Mouse (Mus musculus) left cerebral cortex, postnatal 36 days (tissue): ENCODE measurements around the gene Scamp3. TPM values are rescaled to one million over a fixed set of nuclear protein-coding genes. Genes with fewer than 3 reads are reported as not detected.
"Not testable (repeated sequence)": the region's sequence is repeated elsewhere in the genome, so short reads cannot be mapped to it uniquely, and the experiment has no call there.

Experiments
- DNase-seq, 2 experiments: peaks; one replicate each; pipeline ENCODE4 v3.0.0; 2021 to 2022; ENCODE audit warnings: low spot score in 2 of 2, mixed read lengths in 1 of 2
- intact Hi-C: fragments of 180-260 bp; cut with DNase I; formaldehyde crosslinking; loops from one replicate; pipeline ENCODE4 v1.15.1; 2025
- total RNA-seq, 2 experiments: library from RNA; stranded (reverse); gene quantifications; 2 replicates each; pipeline ENCODE4 v1.2.3; 2021

Scamp3 gene
- total RNA-seq, 2 experiments from 2014 or later: 64.0 to 67.2 TPM

DNA sequence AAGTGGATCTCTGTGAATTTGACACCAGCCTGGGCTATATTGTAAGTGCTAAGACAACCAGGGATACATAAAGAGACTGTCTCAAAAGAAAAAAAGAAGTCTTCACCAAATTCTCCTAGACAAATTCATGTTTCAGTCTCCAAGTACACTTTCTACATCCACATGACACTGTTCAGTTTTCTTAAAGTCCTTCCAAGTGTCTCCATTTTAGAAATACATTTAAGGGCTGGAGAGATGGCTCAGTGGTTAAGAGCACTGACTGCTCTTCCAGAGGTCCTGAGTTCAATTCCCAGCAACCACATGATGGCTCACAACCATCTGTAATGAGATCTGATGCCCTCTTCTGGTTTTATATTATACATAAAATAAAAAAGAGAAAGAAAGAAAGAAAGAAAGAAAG lies 16.1 kb upstream of the Scamp3 start:
- intact Hi-C loops: loop anchor here (5.0 kb wide), 2 partner anchors 44 to 214 kb away; no protein-coding TSS in a partner anchor

DNA sequence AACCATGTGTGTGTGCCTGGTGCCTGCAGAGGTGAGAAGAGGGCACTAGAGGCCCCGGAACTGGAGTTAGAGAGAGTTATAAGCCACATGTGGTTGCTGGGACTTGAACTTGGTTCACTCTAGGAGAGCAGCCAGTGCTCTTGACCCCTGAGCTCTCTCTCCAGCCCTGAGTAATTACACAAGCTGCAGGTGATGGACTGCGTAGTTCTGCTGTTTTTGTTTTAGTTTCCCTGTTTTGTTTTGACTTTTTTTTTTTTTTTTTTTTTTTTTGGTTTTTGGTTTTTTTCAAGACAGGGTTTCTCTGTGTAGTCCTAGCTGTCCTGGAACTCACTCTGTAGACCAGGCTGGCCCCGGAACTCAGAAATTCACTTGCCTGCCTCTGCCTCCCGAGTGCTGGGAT lies 15.5 kb upstream of the Scamp3 start:
- intact Hi-C loops: loop anchor here (5.0 kb wide), 2 partner anchors 44 to 214 kb away; no protein-coding TSS in a partner anchor
- no peak for DNase-seq

More for the DNA sequence above, 16.1 kb upstream of the Scamp3 start:
- not testable (repeated sequence) for DNase-seq

DNA sequence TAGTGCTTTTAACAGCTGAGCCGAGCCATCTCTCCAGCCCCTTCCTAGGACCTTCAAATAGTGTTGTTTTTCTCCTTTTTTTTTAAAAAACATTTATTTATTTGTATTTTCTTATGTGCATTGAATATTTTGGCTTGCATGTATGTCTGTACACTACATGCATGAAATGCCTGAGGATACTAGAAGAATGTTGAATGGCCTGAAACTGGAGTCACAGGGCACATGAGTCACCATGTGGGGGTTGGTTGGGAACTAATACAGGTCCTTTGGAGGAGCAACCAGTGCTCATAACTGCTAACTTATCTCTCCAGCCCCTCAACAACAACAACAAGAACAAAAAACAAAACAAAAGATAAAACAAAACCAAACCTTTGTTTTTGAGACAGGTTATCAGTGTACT lies 14.2 kb upstream of the Scamp3 start:
- intact Hi-C loops: loop anchor here (5.0 kb wide), 2 partner anchors 46 to 216 kb away; no protein-coding TSS in a partner anchor
- DNase-seq: no peak

DNA sequence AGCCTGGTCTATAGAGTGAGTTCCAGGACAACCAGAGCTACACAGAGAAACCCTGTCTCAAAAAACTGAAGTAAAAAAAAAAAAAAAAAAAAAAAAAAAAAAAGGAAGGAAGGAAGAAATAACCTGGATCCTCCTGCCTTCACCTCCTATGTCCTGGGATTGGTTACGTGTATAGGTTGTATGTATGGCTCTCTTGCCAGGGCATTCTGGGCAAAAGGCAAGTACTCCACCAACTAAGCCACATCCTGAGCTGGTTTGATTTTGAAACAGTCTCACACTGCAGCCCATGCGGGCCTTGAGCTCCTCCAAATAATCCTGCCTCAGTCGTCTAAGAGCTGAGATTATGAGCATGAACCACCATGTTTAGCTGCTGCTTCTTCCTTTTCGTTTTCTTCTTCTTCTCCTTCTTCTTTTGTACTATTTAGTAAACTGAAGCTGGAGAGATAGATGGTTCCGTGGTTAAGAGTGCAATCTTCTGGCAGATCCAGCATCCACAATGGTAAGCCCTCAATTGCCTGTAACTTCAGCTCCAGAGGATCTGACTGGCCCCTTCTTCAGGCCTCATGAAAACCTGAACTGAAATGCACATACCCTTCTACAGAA lies 13.5 kb upstream of the Scamp3 start:
- no peak for DNase-seq
- intact Hi-C loops: loop anchor here (5.0 kb wide), 2 partner anchors 46 to 216 kb away; no protein-coding TSS in a partner anchor

DNA sequence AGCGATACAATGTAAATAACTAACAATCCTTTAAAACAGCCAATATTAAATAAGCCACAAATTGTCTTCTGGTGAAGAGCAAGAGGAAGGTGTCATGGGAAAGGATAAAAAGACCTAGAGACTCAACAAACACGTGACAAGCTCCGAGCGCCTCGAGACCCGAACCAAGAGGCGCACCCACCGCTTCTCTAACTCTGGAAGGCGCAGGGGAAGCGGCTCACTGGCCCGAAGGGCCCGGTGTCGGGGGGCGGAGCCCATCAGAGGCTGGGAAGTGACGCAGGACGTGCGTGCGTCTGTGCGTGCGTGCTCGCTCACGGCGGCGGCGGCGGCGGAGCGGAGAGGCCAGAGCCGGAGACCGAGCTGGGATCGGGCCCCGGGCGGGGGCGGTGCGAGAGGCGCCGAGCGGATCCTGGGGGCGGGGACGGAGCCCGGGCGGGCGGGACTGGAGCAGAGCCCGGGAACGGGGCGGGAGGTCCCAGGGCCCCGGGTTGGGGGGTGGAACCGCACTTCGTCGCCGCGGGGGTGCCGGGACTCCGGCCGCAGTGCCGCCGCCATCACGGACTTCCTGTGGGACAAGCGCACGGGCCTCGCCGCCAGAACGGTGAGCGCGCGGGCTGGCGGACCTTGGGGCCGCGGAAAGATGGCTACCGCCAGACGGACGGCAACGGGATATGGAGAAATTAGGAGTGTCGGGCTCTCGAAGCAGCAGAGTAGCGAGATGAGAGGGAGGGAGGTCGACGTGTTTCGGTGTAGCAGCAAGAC lies 12.6 kb upstream of the Scamp3 start, which contains the start of gene Clk2:
Gene Clk2 (plus strand): TSS at position 290 of the 762 bp plus-strand sequence.
- peak; percentile 93 for DNase-seq
- intact Hi-C loops: loop anchor here (5.0 kb wide), 2 partner anchors 47 to 217 kb away; no protein-coding TSS in a partner anchor

DNA sequence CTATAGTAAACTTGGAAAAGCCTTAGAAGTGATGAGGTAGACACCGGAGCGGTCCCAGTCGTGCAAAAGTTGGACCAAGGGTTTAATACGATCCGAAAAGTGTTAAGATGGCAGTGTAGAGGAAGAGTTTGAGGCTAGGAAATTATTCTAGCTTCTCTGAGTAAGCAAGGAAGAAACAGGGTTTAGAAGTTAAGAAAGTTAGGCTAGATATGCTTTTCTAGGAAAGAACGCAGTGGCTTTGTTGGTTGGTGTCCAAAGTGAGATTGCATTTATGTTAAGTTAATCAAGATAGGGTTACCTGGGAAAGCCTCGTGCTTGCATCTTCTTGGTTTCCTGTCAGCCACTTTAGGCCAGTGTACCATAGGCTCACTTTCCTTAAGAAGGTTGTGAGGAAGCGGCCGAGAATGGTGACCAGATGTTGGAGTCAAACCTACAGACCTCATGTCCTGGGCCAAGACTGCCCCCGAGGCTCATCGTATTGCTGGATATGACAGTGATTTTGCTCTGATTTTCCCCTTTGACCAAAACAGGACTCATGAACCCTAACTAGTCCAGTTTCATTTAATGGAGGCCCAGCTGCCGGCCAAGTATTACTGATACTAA lies 11.9 kb upstream of the Scamp3 start:
- intact Hi-C loops: no loop called here
- DNase-seq: no peak

DNA sequence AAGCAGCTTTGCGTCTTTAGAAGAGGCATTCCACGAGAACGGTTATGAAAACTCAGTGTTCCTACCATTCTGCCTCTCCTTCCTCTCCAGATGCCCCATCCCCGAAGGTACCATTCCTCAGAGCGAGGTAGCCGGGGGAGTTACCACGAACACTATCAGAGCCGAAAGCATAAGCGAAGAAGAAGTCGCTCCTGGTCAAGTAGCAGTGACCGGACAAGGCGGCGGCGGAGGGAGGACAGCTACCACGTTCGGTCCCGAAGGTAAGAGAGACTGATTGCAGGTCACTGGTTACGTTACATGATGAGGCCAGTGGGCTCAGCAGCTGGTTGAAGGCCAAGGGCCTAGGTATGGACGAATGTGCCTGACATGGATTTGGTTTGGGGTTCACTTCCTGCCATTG lies 10.3 kb upstream of the Scamp3 start:
- intact Hi-C loops: no loop called here
- no peak for DNase-seq

DNA sequence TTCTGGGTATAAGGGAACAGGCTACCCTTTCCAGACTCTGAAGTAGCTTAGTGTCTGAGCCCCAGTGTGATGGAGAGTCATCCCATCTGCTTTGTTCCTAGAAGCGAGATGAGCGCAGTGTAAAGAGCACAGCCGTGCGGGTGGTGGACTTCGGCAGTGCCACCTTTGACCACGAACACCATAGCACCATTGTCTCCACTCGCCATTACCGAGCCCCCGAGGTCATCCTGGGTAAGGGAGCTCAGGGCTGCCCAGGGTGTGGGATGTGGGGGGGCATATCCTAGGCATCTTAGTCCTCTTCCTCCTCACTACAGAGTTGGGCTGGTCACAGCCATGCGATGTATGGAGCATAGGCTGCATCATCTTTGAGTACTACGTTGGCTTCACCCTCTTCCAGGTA lies 2.4 kb upstream of the Scamp3 start:
- DNase-seq: no peak
- intact Hi-C loops: no loop called here

DNA sequence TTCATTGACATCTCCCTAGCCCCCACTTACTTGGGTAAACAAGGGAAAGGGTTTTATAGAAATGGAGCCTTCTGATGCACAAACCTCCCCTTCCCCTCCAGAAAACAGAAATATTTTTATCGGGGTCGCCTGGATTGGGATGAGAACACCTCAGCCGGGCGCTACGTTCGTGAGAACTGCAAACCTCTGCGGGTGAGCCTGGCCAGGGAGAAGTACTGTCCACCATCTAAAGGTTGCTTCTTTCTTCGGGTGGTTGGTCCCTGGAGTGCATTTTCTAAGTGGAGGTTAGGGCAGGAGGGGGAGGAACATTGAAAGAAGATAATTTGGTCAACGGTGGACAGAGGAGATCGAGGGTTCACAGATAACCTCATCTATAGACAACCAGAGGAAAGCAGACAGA lies 1.7 kb upstream of the Scamp3 start:
- intact Hi-C loops: no loop called here
- no peak for DNase-seq

DNA sequence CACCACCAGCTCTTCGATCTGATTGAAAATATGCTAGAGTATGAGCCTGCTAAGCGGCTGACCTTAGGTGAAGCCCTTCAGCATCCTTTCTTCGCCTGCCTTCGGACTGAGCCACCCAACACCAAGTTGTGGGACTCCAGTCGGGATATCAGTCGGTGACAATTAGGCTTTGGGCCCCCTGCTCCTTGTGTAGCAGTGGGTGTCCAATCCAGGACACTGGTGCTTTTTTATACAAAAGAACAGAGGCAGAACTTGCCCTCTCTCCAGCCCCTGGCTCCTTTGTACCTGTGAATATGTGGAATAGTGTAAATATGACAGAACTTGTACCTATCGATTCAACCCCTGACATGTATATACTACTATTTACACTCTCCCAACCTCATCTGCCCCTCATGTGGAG lies 852 bp upstream of the Scamp3 start:
- intact Hi-C loops: no loop called here
- DNase-seq: no peak

DNA sequence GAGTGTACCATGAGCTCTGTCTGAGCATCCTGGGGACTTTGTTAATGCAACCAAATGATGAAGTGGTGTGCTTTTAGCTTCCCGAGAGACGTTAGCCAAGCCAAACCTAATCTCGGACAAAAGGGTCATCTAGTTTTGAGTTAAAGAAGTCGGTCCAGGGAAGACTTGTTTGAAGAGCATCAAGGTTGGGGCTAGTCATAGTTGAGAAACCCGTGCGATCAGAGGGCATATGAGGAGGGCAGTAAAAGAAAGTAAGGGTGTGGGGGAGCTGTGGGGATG lies 773 bp downstream of the Scamp3 start:
- DNase-seq: no peak
- intact Hi-C loops: no loop called here

DNA sequence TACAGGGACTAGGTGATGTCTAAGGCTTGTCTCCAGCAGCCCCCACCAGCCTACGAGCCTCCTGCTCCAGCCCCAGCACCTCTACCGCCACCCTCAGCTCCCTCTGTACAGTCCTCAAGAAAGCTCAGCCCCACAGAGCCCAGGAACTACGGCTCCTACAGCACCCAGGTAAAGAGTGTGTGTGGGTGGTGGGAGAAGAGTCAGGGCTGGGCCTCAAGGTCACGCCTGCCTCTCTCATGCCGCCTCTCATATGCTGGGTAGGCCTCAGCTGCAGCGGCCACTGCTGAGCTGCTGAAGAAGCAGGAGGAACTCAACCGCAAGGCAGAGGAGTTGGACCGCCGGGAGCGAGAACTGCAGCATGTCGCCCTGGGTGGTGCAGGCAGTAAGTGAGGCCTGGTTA lies 1.8 kb downstream of the Scamp3 start:
- DNase-seq: no peak
- intact Hi-C loops: no loop called here

DNA sequence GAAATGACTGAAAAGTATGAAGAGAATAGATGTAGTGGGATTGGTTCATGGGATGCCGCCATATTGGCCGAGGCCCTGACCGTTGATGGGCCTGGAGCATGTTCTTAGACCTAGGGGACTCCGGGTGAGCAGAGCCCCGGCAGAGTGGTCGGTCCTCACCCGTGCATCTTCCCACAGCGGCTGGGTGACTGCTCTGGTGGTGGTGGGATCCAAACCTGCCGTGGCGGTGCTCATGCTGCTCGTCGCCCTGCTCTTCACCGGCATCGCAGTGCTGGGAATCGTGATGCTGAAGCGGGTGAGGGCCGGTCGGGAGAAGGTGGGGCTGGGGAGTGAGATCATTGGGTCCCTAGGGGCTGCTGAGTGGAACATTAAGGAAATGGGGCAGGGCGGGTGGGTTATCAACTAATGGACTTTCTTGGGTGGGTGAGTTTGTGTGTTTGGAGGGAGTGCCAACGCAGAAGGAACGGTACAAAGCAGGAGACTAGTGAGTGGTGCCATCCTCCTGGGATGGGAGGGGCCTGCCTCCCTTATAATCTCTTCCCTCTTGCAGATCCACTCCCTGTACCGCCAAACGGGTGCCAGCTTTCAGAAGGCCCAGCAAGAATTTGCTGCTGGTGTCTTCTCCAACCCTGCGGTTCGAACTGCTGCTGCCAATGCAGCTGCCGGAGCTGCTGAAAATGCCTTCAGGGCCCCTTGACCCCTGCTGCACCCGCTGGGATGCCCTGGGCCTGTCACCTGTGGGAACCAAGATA lies 4.7 kb downstream of the Scamp3 start:
- DNase-seq: no peak
- intact Hi-C loops: no loop called here

DNA sequence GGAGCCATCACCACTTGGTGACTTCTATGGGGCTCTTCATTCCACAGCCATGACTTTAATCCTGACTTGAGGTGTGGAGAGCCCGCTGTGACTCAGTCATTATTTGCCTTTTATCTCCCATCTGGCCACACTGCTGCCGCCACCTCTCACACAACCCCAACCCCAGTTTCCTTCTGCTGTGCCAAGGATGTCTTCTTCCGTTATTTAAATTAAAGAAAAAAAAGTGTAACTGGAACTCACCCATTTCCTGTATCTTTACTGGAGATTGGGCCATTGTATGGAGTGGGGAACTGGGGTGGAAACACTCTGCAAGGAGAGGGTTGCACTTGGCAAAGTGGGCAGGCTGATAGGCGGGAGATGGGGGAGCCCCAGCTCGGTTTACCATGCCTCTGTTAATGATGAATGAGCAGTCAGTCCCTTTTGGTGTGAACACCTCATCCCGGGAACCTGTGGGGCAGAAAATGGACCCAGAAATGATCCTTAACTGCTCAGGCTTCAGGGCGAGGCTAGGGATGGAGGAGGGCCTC lies 5.3 kb downstream of the Scamp3 start:
- intact Hi-C loops: no loop called here
- no peak for DNase-seq

DNA sequence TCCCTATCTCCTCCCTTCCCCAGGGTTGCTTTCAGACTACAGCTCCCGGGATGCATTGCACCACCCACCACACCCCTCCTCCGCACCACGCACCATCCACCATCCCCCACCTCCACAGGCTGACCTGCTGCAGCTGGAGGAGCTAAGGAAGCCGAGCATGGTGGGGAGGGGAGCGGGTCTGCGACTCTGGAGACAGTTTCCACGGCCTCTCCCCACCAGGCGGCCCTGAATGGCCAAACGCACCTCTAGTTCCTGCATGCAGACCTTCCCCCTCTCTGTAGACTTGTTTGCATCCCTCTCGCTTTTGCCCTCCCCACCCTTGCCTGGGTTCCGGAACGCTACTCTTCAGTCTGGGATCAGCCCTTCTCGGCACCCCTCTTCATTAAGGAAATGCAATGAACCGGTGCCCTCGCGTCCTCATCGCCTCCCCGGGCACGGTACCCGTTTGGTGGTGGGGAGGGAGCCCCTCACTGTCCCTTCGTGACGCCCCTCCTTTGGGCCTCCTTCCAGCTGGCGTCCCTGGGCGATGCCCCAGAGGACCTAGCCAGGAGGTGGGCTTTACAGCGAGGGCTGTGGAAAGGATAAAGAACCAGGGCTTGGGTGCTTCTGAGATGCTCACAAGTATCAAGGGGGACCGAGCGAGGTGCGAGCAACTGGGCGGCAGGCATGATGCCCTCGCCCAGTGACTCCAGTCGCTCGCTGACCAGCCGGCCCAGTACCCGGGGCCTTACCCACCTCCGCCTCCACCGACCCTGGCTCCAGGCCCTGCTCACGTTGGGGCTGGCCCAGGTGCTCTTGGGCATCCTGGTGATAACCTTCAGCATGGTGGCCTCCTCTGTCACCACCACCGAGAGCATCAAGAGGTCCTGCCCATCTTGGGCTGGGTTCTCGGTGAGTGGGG lies 6.0 kb downstream of the Scamp3 start, which contains the start of gene Fam189b:
Gene Fam189b (plus strand): TSS at position 86 of the 901 bp plus-strand sequence.
- intact Hi-C loops: no loop called here
- peak; percentile 92 to 93 for DNase-seq

DNA sequence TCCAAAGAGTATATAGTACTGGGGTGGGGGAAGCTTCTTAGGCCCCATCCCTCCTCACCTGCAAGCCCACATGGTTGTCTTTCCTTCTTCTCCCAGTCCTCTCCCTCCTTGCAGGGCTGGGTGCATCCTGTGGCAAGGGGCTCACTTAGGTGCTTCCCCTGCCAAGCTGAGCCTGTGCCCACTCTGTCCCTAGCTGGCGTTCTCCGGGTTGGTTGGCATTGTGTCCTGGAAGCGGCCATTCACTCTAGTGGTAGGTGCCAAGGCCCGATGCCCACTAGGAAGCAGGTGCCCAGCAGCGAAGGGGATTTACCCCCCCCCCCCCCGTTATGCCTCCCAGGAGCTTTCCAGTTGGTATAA lies 6.7 kb downstream of the Scamp3 start:
- intact Hi-C loops: no loop called here
- no peak for DNase-seq

DNA sequence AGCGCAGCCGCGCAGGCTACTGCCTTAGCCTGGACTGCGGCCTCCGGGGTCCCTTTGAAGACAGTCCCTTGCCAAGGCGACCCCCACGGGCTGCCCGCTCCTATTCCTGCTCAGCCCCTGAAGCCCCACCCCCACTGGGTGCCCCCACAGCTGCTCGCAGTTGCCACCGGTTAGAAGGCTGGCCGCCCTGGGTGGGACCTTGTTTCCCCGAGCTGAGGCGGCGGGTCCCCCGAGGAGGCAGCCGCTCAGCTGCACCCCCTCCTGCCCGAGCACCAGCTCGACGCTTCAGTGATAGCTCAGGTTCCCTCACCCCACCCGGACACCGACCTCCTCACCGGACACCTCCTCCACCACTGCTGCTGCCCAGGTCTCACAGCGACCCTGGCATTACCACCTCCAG lies 9.9 kb downstream of the Scamp3 start:
- intact Hi-C loops: no loop called here
- no peak for DNase-seq

DNA sequence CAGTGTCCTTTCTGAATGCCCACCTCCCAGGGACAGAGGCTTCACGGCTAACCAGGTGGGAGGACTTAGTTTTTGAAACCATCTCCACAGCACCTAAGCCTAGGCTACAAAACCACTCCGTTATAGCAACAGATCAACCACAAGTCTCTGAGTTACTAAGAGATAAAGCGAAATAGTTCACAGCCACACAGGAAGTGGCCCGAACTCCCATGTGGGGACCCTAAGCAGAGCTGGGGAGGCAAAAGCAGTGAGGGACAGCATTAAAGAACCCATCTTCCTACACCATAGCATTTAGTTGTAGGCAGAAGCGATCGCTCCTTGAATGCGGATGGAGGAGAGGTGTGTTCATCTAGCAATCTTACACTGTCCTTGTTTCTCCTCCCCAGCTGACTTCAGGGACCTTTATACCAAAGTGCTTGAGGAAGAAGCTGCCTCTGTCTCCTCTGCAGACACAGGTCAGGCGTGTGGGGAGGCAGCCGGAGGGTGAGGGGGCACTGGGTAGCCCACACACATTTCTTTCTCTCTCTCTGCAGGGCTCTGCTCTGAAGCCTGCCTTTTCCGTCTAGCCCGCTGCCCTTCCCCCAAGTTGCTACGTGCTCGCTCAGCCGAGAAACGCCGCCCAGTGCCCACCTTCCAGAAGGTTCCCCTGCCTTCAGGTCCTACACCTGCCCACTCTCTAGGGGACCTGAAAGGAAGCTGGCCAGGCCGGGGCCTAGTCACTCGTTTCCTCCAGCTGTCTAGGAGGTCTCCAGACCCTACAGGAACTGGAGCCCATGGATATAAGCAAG lies 10.6 kb downstream of the Scamp3 start:
- intact Hi-C loops: no loop called here

More for the DNA sequence above, 10.6 kb downstream of the Scamp3 start:
- no peak for DNase-seq
